Mouse (Mus musculus) intestine, embryonic 15.5 days (tissue): ENCODE data around the gene Plcb2. TPM values are rescaled to one million over a fixed set of nuclear protein-coding genes. Genes with fewer than 3 reads are reported as not detected.

Experiments used
- ATAC-seq: fragments of 200-750 bp; cut with Nextera tagmentation; 2 replicates; pipeline ENCODE4 v1.8.0; 2017; ENCODE audit warnings: moderate TSS enrichment, moderate library complexity
- H3K27ac ChIP-seq: fragments of 300-500 bp; sonication (generic); 2 replicates; pipeline ENCODE4 v1.5.1; 2015; ENCODE audit warnings: mild to moderate bottlenecking, inconsistent platforms
- H3K27me3 ChIP-seq: fragments of 300-500 bp; sonication (generic); replicated peaks from 2 replicates; pipeline ENCODE4 v1.6.1; 2015; ENCODE audit warnings: inconsistent platforms
- H3K36me3 ChIP-seq: fragments of 300-500 bp; sonication (generic); 2 replicates; pipeline ENCODE4 v1.6.1; 2015; ENCODE audit warnings: inconsistent platforms
- H3K4me1 ChIP-seq: fragments of 300-500 bp; sonication (generic); replicated peaks from 2 replicates; pipeline ENCODE4 v1.6.1; 2015; ENCODE audit warnings: inconsistent platforms
- H3K4me2 ChIP-seq: fragments of 300-500 bp; sonication (generic); replicated peaks from 2 replicates; pipeline ENCODE4 v1.6.1; 2015; ENCODE audit warnings: mild to moderate bottlenecking, inconsistent platforms
- H3K4me3 ChIP-seq: fragments of 300-500 bp; sonication (generic); replicated peaks from 2 replicates; pipeline ENCODE4 v1.5.1; 2015; ENCODE audit warnings: inconsistent platforms
- H3K9ac ChIP-seq: fragments of 300-500 bp; sonication (generic); 2 replicates; pipeline ENCODE4 v1.6.1; 2015; ENCODE audit warnings: inconsistent platforms
- H3K9me3 ChIP-seq: fragments of 300-500 bp; sonication (generic); 2 replicates; pipeline ENCODE4 v1.6.1; 2016; ENCODE audit warnings: inconsistent platforms
- whole genome bisulfite sequencing: fragments of 180-500 bp; shearing (Covaris S2); methylation state at CpG from one replicate; pipeline ENCODE4 v1.1.7; 2015; 5-methylcytosine and 5-hydroxymethylcytosine counted together
- polyA plus RNA-seq: library from polyadenylated mRNA; unstranded; fragments of >200 nt; fragmentation: Nextera tagmentation; extraction: Ambion mirVana; gene quantifications from 2 replicates; pipeline ENCODE4 v1.2.1, GENCODE M21; 2015

Plcb2 gene
- polyA plus RNA-seq, 1 experiment from 2014 or later, result 1.2 TPM

DNA sequence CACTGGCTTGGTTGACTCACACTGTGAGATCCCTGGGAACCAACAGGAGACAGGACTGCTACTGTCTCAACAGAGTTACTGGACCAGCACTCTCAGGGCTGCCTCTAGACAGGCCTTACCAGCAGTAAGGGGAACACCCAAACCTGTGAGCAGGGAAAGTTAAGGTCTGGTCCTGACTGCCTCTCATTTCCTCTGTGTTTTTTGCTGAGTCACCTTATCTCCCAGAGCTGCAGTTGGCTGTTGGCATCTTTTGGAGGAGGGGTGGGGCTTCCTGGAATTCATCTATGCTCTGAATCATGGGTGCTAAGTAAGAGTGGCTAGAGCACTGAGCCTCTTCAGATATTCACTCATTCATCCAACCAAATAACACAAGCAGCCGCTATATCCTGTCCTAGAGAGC lies 69.2 kb downstream of the Plcb2 start:
- no peak overlapping the region for H3K4me3 ChIP-seq
- peak overlapping the region; percentile 33 for H3K27ac ChIP-seq
- no peaks in the 10 kb centered on the region for H3K36me3 ChIP-seq
- ATAC-seq, result peak; percentile 24; the same call in 1 of the 2 replicates
- H3K4me1 ChIP-seq, result peaks cover 51% of the 10 kb centered on the region
- no peaks in the 10 kb centered on the region for H3K9me3 ChIP-seq
- no peak overlapping the region for H3K9ac ChIP-seq
- H3K4me2 ChIP-seq, result no peak overlapping the region
- WGBS, result 76% methylated on average over 1 of the region's 1 CpGs
- peaks cover 8% of the 10 kb centered on the region; the same call in 1 of the 2 replicates for H3K27me3 ChIP-seq

DNA sequence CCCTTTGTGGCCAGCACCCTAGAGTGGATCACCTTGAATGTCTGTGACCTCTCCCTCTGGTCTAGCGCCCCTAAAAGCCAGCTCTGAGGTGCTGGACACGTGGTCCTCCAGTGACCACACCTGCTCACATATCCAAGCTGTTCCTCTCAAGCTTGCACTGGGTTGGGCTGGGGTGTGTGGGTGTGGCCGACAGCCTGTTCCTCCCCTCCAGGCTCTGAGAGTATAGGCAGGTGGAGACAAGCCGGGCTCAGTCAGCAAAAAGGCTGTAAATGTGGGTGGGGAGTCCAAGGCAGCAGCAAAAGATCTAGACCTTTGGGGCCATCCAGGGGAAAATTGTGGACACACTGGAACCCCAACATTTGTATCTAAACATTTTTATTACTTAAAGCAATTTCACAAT lies 69.8 kb downstream of the Plcb2 start:
- peak; percentile 85 for ATAC-seq
- H3K4me2 ChIP-seq, result no peak overlapping the region

More for the DNA sequence above, 69.8 kb downstream of the Plcb2 start:
- Histone ChIP-seq H3K36me3 (no peaks in the 10 kb centered on the region), H3K4me1 (peaks cover 45% of the 10 kb centered on the region), H3K9ac (no peak overlapping the region), H3K27ac (peak overlapping the region; percentile 33; the same call in 1 of the 2 replicates), H3K27me3 (peaks cover 7% of the 10 kb centered on the region; the same call in 1 of the 2 replicates), H3K4me3 (no peak overlapping the region), H3K9me3 (no peaks in the 10 kb centered on the region)
- WGBS, result 31% methylated on average over 4 of the region's 4 CpGs

Other genes starting within 250 kb of the Plcb2 start
- gene Srp14, start 248.7 kb downstream of the Plcb2 start, polyA plus RNA-seq, result 196 and 209 TPM in 2 replicates
- gene Bmf, start 178.8 kb downstream of the Plcb2 start, polyA plus RNA-seq, result 2.8 and 3.0 TPM in 2 replicates
- 67.9 and 71.5 TPM in 2 replicates for gene Bub1b, start 130.2 kb downstream of the Plcb2 start, polyA plus RNA-seq
- 1.8 and 1.9 TPM in 2 replicates for gene Pak6, start 65.1 kb downstream of the Plcb2 start, polyA plus RNA-seq
- gene Ankrd63, start 24.5 kb downstream of the Plcb2 start, polyA plus RNA-seq, result 0.30 TPM in 2 replicates
- gene Inafm2, start 17.3 kb upstream of the Plcb2 start, polyA plus RNA-seq, result 21.0 and 23.4 TPM in 2 replicates
- 1.1 TPM in 2 replicates for gene Ccdc9b, start 34.2 kb upstream of the Plcb2 start, polyA plus RNA-seq
- gene Phgr1, start 44.3 kb upstream of the Plcb2 start, polyA plus RNA-seq, result 41.2 and 48.8 TPM in 2 replicates
- 2.7 TPM in 2 replicates for gene Disp2, start 51.3 kb upstream of the Plcb2 start, polyA plus RNA-seq
- gene Knstrn, start 85.6 kb upstream of the Plcb2 start, polyA plus RNA-seq, result 89.5 and 98.5 TPM in 2 replicates
- gene Ivd, start 133.5 kb upstream of the Plcb2 start, polyA plus RNA-seq, result 43.7 and 46.2 TPM in 2 replicates
- gene Bahd1, start 171.9 kb upstream of the Plcb2 start, polyA plus RNA-seq, result 5.1 and 5.4 TPM in 2 replicates
- 21.0 and 21.3 TPM in 2 replicates for gene Chst14, start 198.1 kb upstream of the Plcb2 start, polyA plus RNA-seq